Mouse (Mus musculus): ENCODE results near the gene Rad1. TPM values are rescaled to one million over a fixed set of nuclear protein-coding genes. Genes with fewer than 3 reads are reported as not detected.

Gene Rad1
- polyA plus RNA-seq (2017; shearing (Covaris generic)), result 47.4 TPM

GRCm38 (mm10) chr15:10485484-10486364 is at the start of gene Rad1, which contains the start of gene Brix1:
Gene Rad1 (plus strand): TSS chr15:10486018.
Gene Brix1 (minus strand): TSS chr15:10485947.

GRCm38 (mm10) chr15:10470151-10470831 is 15.5 kb upstream of the Rad1 start, which contains the start of gene Dnajc21:
Gene Dnajc21 (minus strand): TSS chr15:10470516.

Other genes with a start within 250 kb of the Rad1 start
- gene Gm21973, start 160.6 kb upstream of the Rad1 start, polyA plus RNA-seq (2017; shearing (Covaris generic)), result not detected
- gene Agxt2, start 127.5 kb upstream of the Rad1 start, polyA plus RNA-seq (2017; shearing (Covaris generic)), result not detected
- 5.3 TPM for gene Dnajc21, start 15.5 kb upstream of the Rad1 start, polyA plus RNA-seq (2017; shearing (Covaris generic))
- 117 TPM for gene Brix1, start 71 bp upstream of the Rad1 start, polyA plus RNA-seq (2017; shearing (Covaris generic))
- not detected for gene Ttc23l, start 72.7 kb downstream of the Rad1 start, polyA plus RNA-seq (2017; shearing (Covaris generic))
- 1.4 TPM for gene Rai14, start 228.6 kb downstream of the Rad1 start, polyA plus RNA-seq (2017; shearing (Covaris generic))